Mouse (Mus musculus): ENCODE data around the gene Pirb.
"Not testable (repeated sequence)": the region's sequence is repeated elsewhere in the genome, so short reads cannot be mapped to it uniquely, and the experiment has no call there.

DNA sequence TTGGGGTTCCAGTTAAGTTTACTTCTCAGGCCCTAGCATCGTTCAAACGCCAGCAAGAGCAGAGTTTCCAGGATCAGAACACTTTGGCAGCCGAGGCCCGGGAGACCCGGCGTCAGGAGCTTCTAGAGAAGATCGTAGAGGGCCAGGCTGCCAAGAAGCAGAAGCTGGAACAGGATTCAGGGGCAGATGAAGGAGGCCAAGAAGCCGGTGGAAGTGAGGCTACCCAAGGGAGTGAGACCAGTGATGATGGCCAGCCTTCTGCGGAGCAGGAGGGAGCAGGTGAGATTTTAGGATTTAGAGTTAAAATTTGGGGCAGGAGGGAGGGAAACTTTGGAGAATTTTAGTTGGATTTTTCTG lies 25.3 kb downstream of the Pirb start:
- not testable (repeated sequence) for TF ChIP-seq CTCF (IDR thresholded peaks at IDR 0.05; ENCODE audit: control insufficient read depth, insufficient read depth, insufficient read length); MYOD1 (IDR thresholded peaks at IDR 0.05; ENCODE audit: control insufficient read depth, insufficient read length, low read depth); MAX (IDR thresholded peaks at IDR 0.05); CEBPB (IDR thresholded peaks at IDR 0.05; ENCODE audit: low read depth)

Measured in C2C12 (cell line).